Mouse (Mus musculus): ENCODE results near the gene Atp1a4.

The Atp1a4 gene

GRCm38 (mm10) chr1:172219451-172220406, 38.5 kb downstream of the Atp1a4 start, which contains the start of gene Casq1:
TSS of gene Casq1 (minus strand) at chr1:172219868.
- no peak for DNase-seq (ENCODE audit: low spot score)

GRCm38 (mm10) chr1:172218164-172218910, 39.9 kb downstream of the Atp1a4 start:
- no peak for DNase-seq (ENCODE audit: low spot score)

- DNase-seq (ENCODE audit: low spot score), result peak; percentile 91
These were observed 41.1 kb downstream of the Atp1a4 start for GRCm38 (mm10) chr1:172217148-172217547.

GRCm38 (mm10) chr1:172214748-172215147, 43.5 kb downstream of the Atp1a4 start:
- DNase-seq (ENCODE audit: low spot score), result no peak

- DNase-seq (ENCODE audit: low spot score), result no peak
These were observed 44.4 kb downstream of the Atp1a4 start for GRCm38 (mm10) chr1:172213771-172214170.

- no peak for DNase-seq (ENCODE audit: low spot score)
These were observed 45.4 kb downstream of the Atp1a4 start for GRCm38 (mm10) chr1:172212776-172213175.

- no peak for DNase-seq (ENCODE audit: low spot score)
These were observed 51.1 kb downstream of the Atp1a4 start for GRCm38 (mm10) chr1:172207111-172207584.

GRCm38 (mm10) chr1:172206141-172206917, 51.9 kb downstream of the Atp1a4 start, which contains the start of gene Pea15a:
TSS of gene Pea15a (minus strand) at chr1:172206804.
- DNase-seq (ENCODE audit: low spot score), result peak; percentile 87

- no peak for DNase-seq (ENCODE audit: low spot score)
These were observed 52.5 kb downstream of the Atp1a4 start for GRCm38 (mm10) chr1:172205741-172206087.

GRCm38 (mm10) chr1:172204814-172205740, 53.1 kb downstream of the Atp1a4 start:
- no peak for DNase-seq (ENCODE audit: low spot score)

GRCm38 (mm10) chr1:172204033-172204813, 54.0 kb downstream of the Atp1a4 start:
- DNase-seq (ENCODE audit: low spot score), result no peak

GRCm38 (mm10) chr1:172203566-172203965, 54.6 kb downstream of the Atp1a4 start:
- DNase-seq (ENCODE audit: low spot score), result no peak

GRCm38 (mm10) chr1:172202894-172203522, 55.2 kb downstream of the Atp1a4 start:
- DNase-seq (ENCODE audit: low spot score), result no peak

GRCm38 (mm10) chr1:172201967-172202880, 56.0 kb downstream of the Atp1a4 start:
- DNase-seq (ENCODE audit: low spot score), result peak; percentile 68

GRCm38 (mm10) chr1:172200871-172201447, 57.3 kb downstream of the Atp1a4 start:
- no peak for DNase-seq (ENCODE audit: low spot score)

GRCm38 (mm10) chr1:172200161-172200560, 58.1 kb downstream of the Atp1a4 start:
- DNase-seq (ENCODE audit: low spot score), result peak; percentile 62

- DNase-seq (ENCODE audit: low spot score), result no peak
These were observed 59.2 kb downstream of the Atp1a4 start for GRCm38 (mm10) chr1:172198996-172199395.

GRCm38 (mm10) chr1:172198316-172198715, 59.9 kb downstream of the Atp1a4 start:
- no peak for DNase-seq (ENCODE audit: low spot score)

All from urinary bladder, postnatal 14 days (tissue).